In genomic region chr2:28098547-28099505, GRCm38 (mm10) we compare ENCODE assay signal across 9 mouse cellular contexts. TPM values are rescaled to one million over a fixed set of nuclear protein-coding genes. Genes with fewer than 3 reads are reported as not detected.
DNase-seq lines count a peak whose midpoint lies in the region; ATAC-seq and TF ChIP-seq lines count a peak whose summit lies in the region.
"Had no signal": no experiment of that assay in that cellular context is flagged by ENCODE, and none has a peak within 500 bp of the region (broad histone marks: within the 10 kb centered on the region; RNA-seq: fewer than 3 reads in every experiment).

No protein-coding gene starts in this region.

- peak overlapping the region; percentile 21; the same call in 1 of the 2 replicates for H3K4me3 ChIP-seq in heart, embryonic 11.5 days (ENCODE audit: low read depth, low read length)
- H3K4me3 ChIP-seq in embryonic facial prominence, embryonic 12.5 days: peak overlapping the region; percentile 22
- 0 out of 2 replicates have a peak overlapping the region, but pooled peaks have one; percentile 8 for H3K4me3 ChIP-seq in midbrain, postnatal 0 days (ENCODE audit: low read depth, low read length)

- TF ChIP-seq CTCF in midbrain, postnatal 0 days (IDR thresholded peaks at IDR 0.05): no peak

- H3K9me3 ChIP-seq in heart, embryonic 11.5 days (replicated peaks; ENCODE audit: control insufficient read depth, low read length): no peaks in the 10 kb centered on the region
- no peaks in the 10 kb centered on the region for H3K9me3 ChIP-seq in embryonic facial prominence, embryonic 12.5 days
- H3K9me3 ChIP-seq in midbrain, postnatal 0 days (ENCODE audit: low read length): no peaks in the 10 kb centered on the region

- H3K27me3 ChIP-seq in heart, embryonic 11.5 days (ENCODE audit: control insufficient read depth, insufficient read depth, low read length): peaks cover 14% of the 10 kb centered on the region
- peaks cover 5% of the 10 kb centered on the region; the same call in 1 of the 2 replicates for H3K27me3 ChIP-seq in embryonic facial prominence, embryonic 12.5 days
- no peaks in the 10 kb centered on the region for H3K27me3 ChIP-seq in midbrain, postnatal 0 days (ENCODE audit: insufficient read depth, low read length)

- ATAC-seq in heart, embryonic 11.5 days (replicated peaks; ENCODE audit: insufficient number of reproducible peaks, low FRiP score, low TSS enrichment): no peak
- ATAC-seq in embryonic facial prominence, embryonic 12.5 days (ENCODE audit: insufficient number of reproducible peaks, insufficient read depth, low FRiP score, low TSS enrichment): 0 out of 2 replicates have a peak, but pooled peaks have one; percentile 15
- 0 out of 2 replicates have a peak, but pooled peaks have one; percentile 38 for ATAC-seq in midbrain, postnatal 0 days (ENCODE audit: low FRiP score)
- no peak for ATAC-seq in monocyte, adult 5-6 weeks (replicated peaks; ENCODE audit: insufficient number of reproducible peaks, low FRiP score, low TSS enrichment, poor library complexity, severe bottlenecking)

- peak overlapping the region; percentile 55 for H3K4me2 ChIP-seq in heart, embryonic 11.5 days
- H3K4me2 ChIP-seq in embryonic facial prominence, embryonic 12.5 days (replicated peaks): peak overlapping the region; percentile 57
- peak overlapping the region; percentile 39 for H3K4me2 ChIP-seq in midbrain, postnatal 0 days (ENCODE audit: low read depth, low read length, poor library complexity, severe bottlenecking)

- intact Hi-C loops in heart, postnatal 10 days (cut with DNase I): no loop called here

- 10% methylated on average over 24 of the region's 24 CpGs for WGBS in heart, embryonic 11.5 days (ENCODE audit: insufficient replicate concordance)
- WGBS in embryonic facial prominence, embryonic 12.5 days: 6% methylated on average over 24 of the region's 24 CpGs
- WGBS in midbrain, postnatal 0 days: 2% methylated on average over 24 of the region's 24 CpGs

- H3K36me3 ChIP-seq in heart, embryonic 11.5 days (ENCODE audit: control insufficient read depth, insufficient read depth, low read length): no peaks in the 10 kb centered on the region
- no peaks in the 10 kb centered on the region for H3K36me3 ChIP-seq in embryonic facial prominence, embryonic 12.5 days
- no peaks in the 10 kb centered on the region for H3K36me3 ChIP-seq in midbrain, postnatal 0 days (ENCODE audit: insufficient read depth, low read length)

- no peak overlapping the region for H3K9ac ChIP-seq in heart, embryonic 11.5 days (ENCODE audit: low read depth, low read length)
- peak overlapping the region; percentile 9; the same call in 1 of the 2 replicates for H3K9ac ChIP-seq in embryonic facial prominence, embryonic 12.5 days
- H3K9ac ChIP-seq in midbrain, postnatal 0 days (replicated peaks; ENCODE audit: low read length, poor library complexity, severe bottlenecking): peak overlapping the region; percentile 36

- no peaks in the 10 kb centered on the region; the same call in 1 of the 2 replicates for H3K4me1 ChIP-seq in heart, embryonic 11.5 days (ENCODE audit: control insufficient read depth, insufficient read depth, low read length)
- peaks cover 8% of the 10 kb centered on the region for H3K4me1 ChIP-seq in embryonic facial prominence, embryonic 12.5 days
- peaks cover 6% of the 10 kb centered on the region; the same call in 1 of the 2 replicates for H3K4me1 ChIP-seq in midbrain, postnatal 0 days (ENCODE audit: insufficient read depth, low read length)

- H3K27ac ChIP-seq in heart, embryonic 11.5 days (ENCODE audit: low read depth, low read length): no peak overlapping the region
- H3K27ac ChIP-seq in embryonic facial prominence, embryonic 12.5 days: no peak overlapping the region
- H3K27ac ChIP-seq in midbrain, postnatal 0 days (ENCODE audit: low read depth, low read length): peak overlapping the region; percentile 67

- DNase-seq in heart, postnatal 10 days: no peak
- peak; percentile 33 for DNase-seq in layer of hippocampus, adult 9-11 months
- DNase-seq in midbrain, postnatal 0 days (ENCODE audit: low spot score): peak; percentile 63
- DNase-seq in T-cell, adult 2 months (ENCODE audit: low spot score): no peak
- no peak for DNase-seq in kidney, postnatal 36 days

RNA-seq across cellular contexts. Expression of gene Fcnb, which starts 14.1 kb away (rescaled TPM):
- 0.19 TPM in 1 of 2 replicates, not detected in the other for polyA plus RNA-seq in heart, embryonic 11.5 days (2014; fragmentation: Nextera tagmentation; extraction: Ambion mirVana)
- total RNA-seq in heart, postnatal 10 days (2021): not detected
- 0.51 TPM in 1 of 2 replicates, not detected in the other for polyA plus RNA-seq in embryonic facial prominence, embryonic 12.5 days (2016; fragmentation: Nextera tagmentation; extraction: Ambion mirVana)
- not detected in 2 replicates for total RNA-seq in midbrain, postnatal 0 days (2014; rRNA removed)
- polyA plus RNA-seq in midbrain, postnatal 0 days (2015; fragmentation: Nextera tagmentation; extraction: Ambion mirVana): not detected in 2 replicates
- total RNA-seq in monocyte, adult 5-6 weeks (2017): not detected in 3 replicates
- polyA plus RNA-seq: C2C12 had no signal

Comparison
In these comparisons a context has a peak if more than half of its experiments do, and no peak if none do; other contexts are left out.
1. ATAC-seq: peak in embryonic facial prominence, embryonic 12.5 days (single experiment) and midbrain, postnatal 0 days (single experiment); none in heart, embryonic 11.5 days (single experiment) and monocyte, adult 5-6 weeks (single experiment).
2. DNase-seq: peak in layer of hippocampus, adult 9-11 months (single experiment) and midbrain, postnatal 0 days (single experiment); none in heart, postnatal 10 days (0 of 2), T-cell, adult 2 months (single experiment) and kidney, postnatal 36 days (0 of 2).
3. Peak in every context shown above with its lines, with median percentiles within 50 percentile points of each other: H3K4me2 ChIP-seq and H3K4me3 ChIP-seq.